Mouse (Mus musculus) left cerebral cortex, adult 11 months (tissue): ENCODE measurements around the gene Tmem88.
A peak's percentile ranks its signal among the peaks of the same experiment; 100 is the strongest.

ENCODE experiments used
- DNase-seq: peaks from one replicate; pipeline ENCODE4 v3.0.0; 2022; ENCODE audit warnings: low spot score

Gene Tmem88

DNA sequence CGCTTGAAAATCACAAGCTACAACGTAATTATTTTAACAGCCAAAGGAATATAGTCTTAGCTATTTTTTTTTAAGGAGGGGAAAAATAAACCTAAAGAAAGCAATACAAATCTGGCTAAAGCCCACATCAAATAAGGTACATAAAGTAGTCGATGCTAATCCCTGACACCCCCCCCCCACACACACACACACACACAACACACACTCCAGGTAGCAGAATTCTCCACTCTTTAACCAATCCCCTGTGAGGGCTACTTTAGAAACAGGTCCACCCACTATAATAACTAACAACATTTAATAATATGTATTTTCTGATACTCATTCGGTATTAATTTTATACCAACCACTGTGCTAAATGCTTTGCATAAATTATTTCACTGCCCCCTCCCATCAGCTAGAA is 18.5 kb upstream of the Tmem88 start:
- DNase-seq = no peak

DNA sequence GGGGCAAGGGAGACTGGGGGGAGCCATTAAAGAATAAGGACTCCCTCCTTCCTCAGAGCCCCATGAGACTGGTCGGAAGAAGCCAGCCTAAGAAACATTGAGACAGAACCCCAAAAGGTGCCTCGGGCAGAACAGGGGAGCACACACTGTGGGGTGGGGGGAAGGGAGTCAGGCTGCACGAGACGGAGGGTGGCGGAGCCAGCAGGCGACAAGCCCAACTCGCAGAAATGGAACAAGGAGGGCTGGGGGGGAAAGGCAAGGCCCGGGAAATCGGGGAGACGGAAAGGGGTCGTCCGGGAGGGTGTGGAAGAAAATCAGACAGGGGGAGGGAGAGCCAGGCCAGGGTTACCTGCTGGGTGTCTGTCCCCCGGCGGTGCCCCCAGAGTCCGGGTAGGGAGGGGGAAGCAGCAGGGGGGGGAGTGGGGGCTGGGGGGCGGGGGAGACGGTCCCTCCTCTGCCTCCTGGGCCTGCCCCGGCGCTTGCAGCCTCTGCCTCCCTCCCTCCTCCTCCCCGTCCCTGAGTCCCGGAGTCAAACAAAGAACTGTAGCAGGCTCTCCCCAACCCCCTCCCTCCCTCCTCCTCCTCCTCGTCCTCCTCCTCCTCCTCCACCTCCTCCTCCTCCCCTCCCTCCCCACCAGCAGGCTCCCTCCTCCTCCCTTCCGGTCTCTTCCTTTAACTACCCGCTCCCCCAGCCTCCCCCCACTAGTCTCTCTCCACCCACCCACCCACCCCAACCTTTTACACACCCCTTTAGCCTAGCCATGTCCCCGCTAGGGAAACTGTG is 17.8 kb upstream of the Tmem88 start:
- DNase-seq = no peak

GRCm38 (mm10) chr11:69415327-69415667 is 17.3 kb upstream of the Tmem88 start:
- DNase-seq = no peak

DNA sequence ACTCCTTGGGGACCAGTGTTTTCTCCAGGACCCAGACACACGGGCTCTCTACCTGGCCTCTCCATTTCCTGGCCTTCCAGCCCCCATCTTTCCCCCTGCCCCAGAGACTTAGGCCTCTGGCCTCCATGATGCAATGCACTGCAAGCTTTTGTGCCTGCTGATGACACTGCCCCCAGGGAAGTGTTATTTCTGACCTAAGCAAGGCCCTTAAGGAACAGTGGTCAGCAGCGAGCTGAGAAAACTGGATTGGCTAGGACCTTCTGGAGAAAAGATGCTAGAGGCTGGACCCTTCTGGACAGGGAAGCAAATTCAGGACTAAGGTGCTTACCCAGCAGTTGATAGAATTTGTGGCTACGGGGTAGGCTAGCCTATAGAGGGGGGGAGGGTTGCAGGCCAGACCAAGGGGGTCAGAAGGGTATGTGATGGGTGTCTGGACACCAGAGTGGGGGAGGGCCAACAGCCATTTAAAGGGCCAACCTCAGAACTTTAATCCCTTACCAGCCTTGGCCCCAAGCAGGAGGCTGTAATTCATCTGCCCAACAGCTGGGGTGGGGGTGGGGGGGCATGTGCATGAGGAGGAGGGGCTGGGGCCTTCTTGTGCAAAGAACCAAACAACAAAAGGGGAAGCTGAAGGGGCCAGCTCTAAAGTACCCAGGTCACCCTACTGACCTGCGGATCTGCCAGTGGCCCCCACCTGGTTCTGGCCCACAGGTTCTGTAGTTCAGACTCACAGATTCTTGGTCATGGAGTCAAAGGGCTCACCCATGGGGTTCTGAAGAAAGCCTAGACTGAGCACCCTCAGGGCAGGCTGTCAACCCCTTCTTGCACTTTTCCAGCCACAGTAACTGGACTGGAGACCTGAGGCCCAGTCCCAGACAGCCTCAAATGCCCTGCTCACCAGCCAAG is 16.6 kb upstream of the Tmem88 start:
- no peak for DNase-seq

GRCm38 (mm10) chr11:69413221-69414181 is 15.5 kb upstream of the Tmem88 start, which contains the start of gene Kdm6b:
Gene Kdm6b, minus strand, starts transcription at chr11:69413675.
- DNase-seq = no peak

DNA sequence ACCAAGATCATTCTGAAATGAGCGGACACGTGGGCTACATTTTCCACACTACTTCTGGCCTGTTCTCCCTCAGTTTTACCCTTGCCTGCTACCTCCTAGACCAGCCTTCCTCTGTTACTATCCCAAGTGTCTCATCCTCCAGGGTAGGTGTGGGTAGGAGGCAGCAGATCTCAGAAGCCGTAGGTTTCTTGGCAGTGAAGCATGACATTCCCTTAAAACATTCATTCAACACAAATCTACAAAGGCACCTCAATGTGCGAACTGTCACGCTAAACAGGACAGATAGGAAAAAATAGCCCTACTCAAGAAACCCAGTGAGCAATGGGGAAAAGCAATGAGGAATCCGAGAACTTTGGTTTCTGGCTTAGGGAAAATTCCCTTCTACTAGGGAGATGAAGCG is 14.5 kb upstream of the Tmem88 start:
- DNase-seq = no peak

DNA sequence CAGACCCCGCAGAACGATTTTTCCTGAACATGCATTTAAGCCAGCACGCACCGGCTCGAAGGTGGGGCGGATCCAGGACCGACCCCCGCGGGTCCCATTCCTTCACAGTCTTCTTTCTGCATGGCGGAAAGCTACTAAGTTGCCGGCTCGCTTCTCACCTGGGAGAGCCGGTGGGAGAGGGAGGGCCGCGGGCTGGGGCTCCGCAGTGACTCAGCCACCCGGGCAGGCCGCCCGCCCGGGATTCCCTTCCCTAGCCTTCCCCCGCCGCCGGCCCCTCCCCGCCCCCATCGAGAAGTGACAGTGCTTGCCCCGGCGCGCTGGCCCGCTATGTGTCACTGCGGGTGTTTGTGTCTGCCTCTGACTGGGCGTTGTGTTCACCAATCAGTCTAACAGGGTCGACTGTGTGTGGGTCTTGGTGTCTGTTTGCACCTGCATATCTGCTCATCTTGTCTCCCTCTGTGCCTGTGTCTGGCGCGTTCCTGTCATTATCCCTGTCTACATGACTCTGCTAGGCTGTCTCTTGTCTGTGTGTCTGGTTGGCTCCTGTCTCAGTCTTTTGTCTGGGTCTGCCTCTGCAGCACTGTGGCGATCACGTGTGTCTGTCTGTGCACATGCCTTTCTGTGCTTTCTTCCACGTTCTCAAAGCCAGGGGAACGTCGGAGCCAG is 13.6 kb upstream of the Tmem88 start:
- no peak for DNase-seq

GRCm38 (mm10) chr11:69411073-69411535 is 13.1 kb upstream of the Tmem88 start:
- DNase-seq = peak; percentile 90

- DNase-seq = no peak
Measured at GRCm38 (mm10) chr11:69410310-69411072, 12.5 kb upstream of the Tmem88 start.

GRCm38 (mm10) chr11:69410045-69410309 is 11.9 kb upstream of the Tmem88 start:
- no peak for DNase-seq

DNA sequence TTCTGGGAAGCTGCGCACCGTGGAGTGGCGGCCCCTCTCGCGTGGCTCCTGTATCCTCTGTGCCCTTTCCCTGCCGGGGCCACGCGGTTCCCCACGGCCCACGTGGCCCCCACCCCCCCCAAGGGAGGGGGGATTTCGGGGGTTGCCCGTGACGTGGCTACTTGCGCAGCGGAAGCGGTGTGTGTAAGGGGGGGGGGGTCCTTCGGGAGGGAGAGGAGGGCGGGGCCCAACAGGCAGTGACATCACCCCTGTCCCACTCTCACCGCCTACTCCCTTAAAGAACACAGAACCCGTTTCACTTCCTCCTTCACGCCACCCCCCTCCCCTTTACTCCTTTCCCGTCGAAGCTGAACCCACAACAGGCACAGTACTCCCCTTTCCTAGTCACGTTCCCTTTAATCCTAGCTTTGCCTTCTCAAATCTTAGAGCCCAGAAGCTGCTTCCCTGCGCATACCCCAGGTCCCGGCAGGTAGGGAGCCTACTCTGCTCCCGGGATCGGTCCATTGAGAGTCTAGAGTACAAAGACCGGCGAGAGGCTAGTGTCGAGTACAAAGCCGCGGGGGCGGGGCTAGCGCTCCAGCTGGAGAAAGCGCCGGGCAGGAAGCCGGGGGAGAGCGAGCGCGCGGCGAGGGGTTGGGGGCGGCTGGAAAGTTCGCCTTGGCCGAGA is 11.5 kb upstream of the Tmem88 start:
- no peak for DNase-seq

- DNase-seq = peak; percentile 86
Measured at GRCm38 (mm10) chr11:69408541-69409377, 10.7 kb upstream of the Tmem88 start.

GRCm38 (mm10) chr11:69407724-69408004 is 9.6 kb upstream of the Tmem88 start:
- DNase-seq = no peak

- no peak for DNase-seq
Measured at GRCm38 (mm10) chr11:69406867-69407723, 9.1 kb upstream of the Tmem88 start.

DNA sequence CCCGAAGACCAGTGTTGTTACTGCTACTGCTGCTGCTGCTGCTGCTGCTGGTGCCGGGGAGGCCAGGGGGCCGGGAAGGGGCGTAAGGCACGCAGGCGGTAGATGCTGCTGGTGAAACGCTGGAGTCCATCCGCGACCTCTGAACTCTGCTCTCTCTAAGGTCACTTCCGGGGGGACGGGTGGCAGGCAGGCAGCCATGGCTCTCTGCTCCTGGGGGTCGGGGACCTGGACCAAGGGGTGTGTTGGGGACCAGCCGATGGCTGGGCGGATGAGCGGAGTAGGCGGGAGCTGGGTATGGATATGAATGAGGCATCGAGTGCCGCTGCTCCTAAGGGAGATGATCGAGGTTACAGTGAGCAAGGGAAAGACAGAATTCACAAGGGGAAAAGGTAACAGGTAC is 8.2 kb upstream of the Tmem88 start:
- DNase-seq = no peak

DNA sequence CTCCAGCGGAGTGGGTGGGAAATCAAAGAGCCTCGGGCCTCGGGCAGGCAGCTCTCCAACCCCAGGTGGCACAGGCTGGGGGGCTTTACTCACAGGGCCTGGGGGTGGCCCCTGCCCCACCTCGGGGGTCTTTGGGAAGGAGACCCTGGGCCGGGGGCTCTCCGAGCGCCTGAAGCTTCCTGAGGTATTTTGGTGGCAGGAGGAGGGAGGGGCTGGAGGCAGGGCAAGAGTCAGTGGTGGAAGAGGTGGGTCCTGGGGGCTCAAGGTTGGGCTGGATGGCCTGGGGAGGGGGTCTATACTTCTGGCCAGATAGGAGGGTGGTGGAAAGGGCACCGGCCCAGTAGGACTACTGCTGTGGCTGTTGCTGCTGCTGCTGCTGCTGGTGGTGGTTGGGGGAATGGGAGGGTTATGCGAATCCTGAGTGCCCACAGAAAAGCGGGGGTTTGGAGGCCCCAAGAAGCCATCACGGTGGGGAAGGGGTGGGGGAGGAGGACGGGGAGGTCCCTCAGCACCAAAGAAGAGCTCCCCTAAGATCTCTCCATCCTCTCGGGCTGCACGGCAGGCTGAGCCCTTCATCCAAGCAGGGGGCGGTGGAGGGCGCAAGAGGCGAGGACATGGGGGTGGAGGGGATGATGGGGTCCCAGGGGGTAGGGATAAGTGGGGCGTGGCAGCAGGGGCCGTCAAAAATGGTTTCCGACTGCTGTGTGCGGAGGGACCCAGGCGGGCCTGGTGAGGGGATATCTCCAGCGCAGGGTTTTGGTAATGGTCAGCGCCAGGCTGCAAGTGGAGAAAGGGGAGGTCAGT is 7.6 kb upstream of the Tmem88 start:
- no peak for DNase-seq

DNA sequence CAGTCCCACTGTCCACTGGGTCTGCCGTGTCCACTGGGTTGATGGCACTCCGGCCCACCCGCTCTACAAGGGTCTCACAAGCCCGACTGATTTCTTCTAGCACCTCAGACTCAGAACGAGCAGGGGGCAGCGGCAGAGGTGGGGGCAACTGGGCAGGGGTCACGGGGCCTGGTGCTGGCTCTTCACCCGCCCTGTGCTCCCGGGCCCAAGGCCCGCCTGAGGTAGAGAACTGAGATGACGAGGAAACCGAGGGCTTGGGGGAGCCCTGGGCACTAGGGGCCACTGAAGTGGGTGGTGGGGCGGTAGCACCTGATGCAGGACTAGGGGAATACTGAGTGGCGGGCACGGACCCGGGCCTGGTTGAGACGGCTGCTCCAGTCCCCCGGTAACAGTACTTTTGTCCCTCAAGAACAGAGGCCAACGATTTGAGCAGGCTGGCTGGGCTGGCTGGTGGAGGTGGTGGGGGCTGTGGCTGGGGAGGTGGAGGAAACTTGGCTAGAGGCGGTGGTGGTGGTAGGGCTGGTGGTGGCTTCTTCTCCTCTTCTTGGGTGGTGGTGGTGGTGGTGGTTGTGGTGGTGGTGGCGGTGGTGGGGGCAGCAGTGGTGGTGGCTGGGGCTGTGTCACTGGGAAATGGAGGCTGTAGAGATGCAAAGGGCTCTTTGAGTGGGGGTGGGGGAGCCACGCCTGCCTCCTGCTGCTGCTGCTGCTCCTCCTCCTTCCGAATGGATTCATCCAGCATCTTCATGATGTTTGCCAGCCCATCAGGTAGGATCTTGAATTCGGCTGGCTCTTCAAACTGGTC is 6.8 kb upstream of the Tmem88 start:
- no peak for DNase-seq
